Mouse (Mus musculus) heart, postnatal 0 days (tissue): ENCODE data around the gene Cx3cr1. TPM values are rescaled to one million over a fixed set of nuclear protein-coding genes. Genes with fewer than 3 reads are reported as not detected.
A peak's percentile ranks its signal among the peaks of the same experiment; 100 is the strongest.
"Not testable (repeated sequence)": the region's sequence is repeated elsewhere in the genome, so short reads cannot be mapped to it uniquely, and the experiment has no call there.

Experiments used
- ATAC-seq: fragments of 200-750 bp; cut with Nextera tagmentation; 2 replicates; pipeline ENCODE4 v1.8.0; 2017; ENCODE audit warnings: low read depth, moderate number of reproducible peaks, moderate library complexity; ENCODE audit not compliant: insufficient read depth
- DNase-seq: peaks from one replicate; pipeline ENCODE4 v3.0.0-alpha.2; 2016; ENCODE audit warnings: low spot score
- H3K27ac ChIP-seq: fragments of 300-500 bp; sonication (generic); 2 replicates; pipeline ENCODE4 v1.5.1; 2014; ENCODE audit warnings: low read depth, mild to moderate bottlenecking
- H3K27me3 ChIP-seq: fragments of 300-500 bp; sonication (generic); 2 replicates; pipeline ENCODE4 v1.6.1; 2014; ENCODE audit warnings: low read length, mixed read lengths; ENCODE audit not compliant: control insufficient read depth, insufficient read depth
- H3K36me3 ChIP-seq: fragments of 300-500 bp; sonication (generic); replicated peaks from 2 replicates; pipeline ENCODE4 v1.6.1; 2014; ENCODE audit warnings: low read length, mixed read lengths; ENCODE audit not compliant: control insufficient read depth, insufficient read depth
- H3K4me1 ChIP-seq: fragments of 300-500 bp; sonication (generic); 2 replicates; pipeline ENCODE4 v1.6.1; 2014; ENCODE audit warnings: antibody characterized with exemption; ENCODE audit not compliant: control insufficient read depth, insufficient read depth
- H3K4me2 ChIP-seq: fragments of 300-500 bp; sonication (generic); 2 replicates; pipeline ENCODE4 v1.6.1; 2014; ENCODE audit warnings: low read depth, mild to moderate bottlenecking, low read length, moderate library complexity
- H3K4me3 ChIP-seq: fragments of 300-500 bp; sonication (generic); 2 replicates; pipeline ENCODE4 v1.5.1; 2014; ENCODE audit warnings: low read depth, low read length
- H3K9ac ChIP-seq: fragments of 300-500 bp; sonication (generic); replicated peaks from 2 replicates; pipeline ENCODE4 v1.6.1; 2014; ENCODE audit warnings: low read depth, low read length, mixed read lengths
- H3K9me3 ChIP-seq: fragments of 300-500 bp; sonication (generic); replicated peaks from 2 replicates; pipeline ENCODE4 v1.6.1; 2016; ENCODE audit warnings: low read length; ENCODE audit not compliant: control insufficient read depth
- CTCF ChIP-seq: IDR thresholded peaks from 2 replicates; pipeline ENCODE4 v1.5.1; 2016; ENCODE audit warnings: antibody characterized with exemption, control low read depth, low read depth
- EP300 ChIP-seq: IDR thresholded peaks from 2 replicates; pipeline ENCODE4 v1.6.1; 2016; ENCODE audit warnings: antibody characterized with exemption, low read depth
- WGBS: fragments of 180-500 bp; shearing (Covaris S2); extraction: QIAGEN DNeasy Blood & Tissue Kit; methylation state at CpG from one replicate; pipeline ENCODE4 v1.1.7; 2014; 5-methylcytosine and 5-hydroxymethylcytosine counted together
- polyA plus RNA-seq: library from polyadenylated mRNA; unstranded; fragments of >200 nt; fragmentation: Nextera tagmentation; extraction: Ambion mirVana; gene quantifications from 2 replicates; pipeline ENCODE4 v1.2.1, GENCODE M21; 2015
- total RNA-seq: library from RNA; depleted of rRNA; stranded (reverse); fragments of >200 nt; gene quantifications from 2 replicates; pipeline ENCODE4 v1.2.3, GENCODE M21; 2014; ENCODE audit warnings: low replicate concordance

The Cx3cr1 gene
- total and polyA plus RNA-seq, 2 experiments from 2014 or later, result 4.7 to 5.2 TPM

DNA sequence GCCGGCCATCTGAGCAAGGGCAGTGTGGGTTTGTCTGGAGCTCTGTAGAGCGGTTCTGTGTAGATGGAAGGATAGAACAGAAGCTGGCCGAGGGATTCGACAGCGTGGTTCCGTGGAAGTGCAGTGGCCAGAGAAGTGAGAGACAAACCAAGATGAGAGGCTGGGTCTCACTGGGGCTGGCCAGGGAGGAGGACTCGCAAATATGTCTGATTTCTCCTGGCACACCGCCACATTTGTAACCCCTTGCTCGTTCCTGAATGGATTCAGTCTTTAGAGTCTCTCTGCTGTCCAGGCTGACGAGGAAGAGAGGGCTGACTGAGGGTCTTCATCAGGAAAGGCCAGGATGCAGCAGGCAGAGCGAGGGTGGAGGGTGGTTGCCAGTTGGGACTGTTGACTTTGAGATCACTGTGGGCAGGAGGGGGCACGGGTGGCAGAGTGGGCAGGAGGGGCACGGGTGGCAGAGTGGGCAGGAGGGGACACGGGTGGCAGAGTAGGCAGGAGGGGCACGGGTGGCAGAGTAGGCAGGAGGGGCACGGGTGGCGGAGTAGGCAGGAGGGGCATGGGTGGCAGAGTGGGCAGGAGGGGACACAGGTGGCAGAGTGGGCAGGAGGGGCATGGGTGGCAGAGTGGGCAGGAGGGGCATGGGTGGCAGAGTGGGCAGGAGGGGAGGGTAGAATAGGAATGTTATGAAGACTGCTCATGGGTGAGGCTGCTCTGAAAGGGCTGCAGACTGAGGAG lies 44.5 kb upstream of the Cx3cr1 start:
- Histone ChIP-seq H3K4me3 (no peak overlapping the region), H3K27ac (no peak overlapping the region), H3K36me3 (peaks cover 17% of the 10 kb centered on the region), H3K9me3 (no peaks in the 10 kb centered on the region), H3K4me1 (peaks cover 8% of the 10 kb centered on the region), H3K27me3 (no peaks in the 10 kb centered on the region), H3K4me2 (no peak overlapping the region), H3K9ac (no peak overlapping the region)
- no peak for TF ChIP-seq CTCF
- TF ChIP-seq EP300, result no peak
- DNase-seq, result no peak
- ATAC-seq, result no peak
- 84% methylated on average over 17 of the region's 17 CpGs for WGBS

DNA sequence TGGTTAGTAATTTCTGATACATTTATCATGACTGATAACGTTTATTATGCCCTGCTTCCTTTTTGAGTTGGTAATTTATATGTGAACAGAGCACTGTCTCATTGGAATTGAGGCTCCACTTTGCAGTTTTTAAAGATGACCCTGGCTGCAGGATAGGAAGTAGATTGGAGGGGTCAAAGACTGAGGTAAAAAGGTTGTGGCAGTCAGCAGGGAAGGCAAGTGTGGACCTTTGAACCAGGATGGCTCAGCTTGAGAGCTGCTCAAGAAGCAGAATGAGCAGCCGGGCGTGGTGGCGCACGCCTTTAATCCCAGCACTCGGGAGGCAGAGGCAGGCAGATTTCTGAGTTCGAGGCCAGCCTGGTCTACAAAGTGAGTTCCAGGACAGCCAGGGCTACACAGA lies 43.8 kb upstream of the Cx3cr1 start:
- Histone ChIP-seq H3K4me3 (no peak overlapping the region), H3K9ac (no peak overlapping the region), H3K27me3 (no peaks in the 10 kb centered on the region), H3K27ac (no peak overlapping the region), H3K4me1 (peaks cover 8% of the 10 kb centered on the region), H3K36me3 (peaks cover 13% of the 10 kb centered on the region), H3K4me2 (no peak overlapping the region), H3K9me3 (no peaks in the 10 kb centered on the region)
- TF ChIP-seq EP300, result no peak
- TF ChIP-seq CTCF, result no peak
- DNase-seq (no peak), ATAC-seq (no peak)
- WGBS, result 97% methylated on average over 7 of the region's 7 CpGs

DNA sequence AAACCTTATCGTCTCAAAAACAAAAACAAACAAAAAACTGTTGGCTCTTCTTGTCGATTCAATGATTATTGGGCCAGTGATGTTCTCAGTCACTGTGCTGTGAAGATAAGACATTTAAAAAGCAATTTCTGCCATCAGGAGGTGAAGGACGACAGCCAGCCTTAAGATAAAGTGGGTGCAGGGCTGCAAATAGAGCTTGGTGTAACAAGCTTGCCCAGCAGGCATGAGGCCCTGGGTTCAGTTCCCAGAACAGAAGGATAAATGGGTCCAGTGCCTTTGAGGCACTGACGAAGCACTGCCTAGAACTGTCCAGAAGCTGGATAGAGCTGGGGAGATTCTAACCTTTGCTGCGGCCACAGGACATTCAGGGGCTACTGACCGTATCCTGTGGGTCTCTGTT lies 42.8 kb upstream of the Cx3cr1 start:
- H3K9ac ChIP-seq, result no peak overlapping the region
- H3K27ac ChIP-seq, result no peak overlapping the region
- 82% methylated on average over 6 of the region's 6 CpGs for WGBS
- no peak for ATAC-seq
- H3K4me1 ChIP-seq, result peaks cover 8% of the 10 kb centered on the region
- H3K36me3 ChIP-seq, result peaks cover 3% of the 10 kb centered on the region
- no peak overlapping the region for H3K4me2 ChIP-seq
- no peaks in the 10 kb centered on the region for H3K9me3 ChIP-seq
- no peak for TF ChIP-seq EP300
- no peak for TF ChIP-seq CTCF
- H3K4me3 ChIP-seq, result no peak overlapping the region
- H3K27me3 ChIP-seq, result no peaks in the 10 kb centered on the region
- no peak for DNase-seq

DNA sequence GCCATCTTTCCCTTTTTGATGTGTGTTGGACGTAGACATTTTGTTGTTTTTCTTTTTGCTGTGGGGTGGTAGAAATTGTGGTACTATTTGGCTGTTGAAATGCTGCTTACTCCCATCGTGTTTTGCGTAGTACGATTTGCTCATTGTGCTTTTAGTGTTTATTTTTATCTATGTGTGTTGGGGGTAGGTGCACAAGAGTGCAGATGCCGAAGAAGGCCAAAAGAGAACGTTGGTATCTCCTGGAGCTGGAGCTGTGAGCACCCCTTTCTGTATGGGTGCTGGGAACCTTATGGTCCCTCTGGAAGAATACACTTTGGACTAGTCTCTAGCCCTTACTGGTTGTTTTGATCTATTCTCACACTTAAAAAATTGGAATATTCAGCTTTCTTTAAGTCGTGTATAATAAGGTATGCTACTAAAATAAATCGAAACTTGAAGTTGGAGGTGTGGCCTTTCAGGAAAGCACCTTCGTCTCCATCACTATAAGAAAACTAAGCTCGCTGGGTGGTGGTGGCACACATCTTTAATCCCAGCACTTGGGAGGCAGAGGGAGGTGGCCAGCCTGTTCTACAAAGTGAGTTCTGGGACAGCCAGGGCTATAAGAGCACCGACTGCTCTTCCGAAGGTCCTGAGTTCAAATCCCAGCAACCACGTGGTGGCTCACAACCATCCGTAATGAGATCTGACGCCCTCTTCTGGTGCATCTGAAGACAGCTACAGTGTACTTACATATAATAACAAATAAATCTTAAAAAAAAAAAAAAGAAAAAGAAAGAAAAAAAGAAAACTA lies 41.7 kb upstream of the Cx3cr1 start:
- Histone ChIP-seq H3K9me3 (no peaks in the 10 kb centered on the region), H3K4me3 (peak overlapping the region; percentile 77), H3K27ac (peak overlapping the region; percentile 98), H3K9ac (no peak overlapping the region), H3K36me3 (no peaks in the 10 kb centered on the region), H3K4me1 (peaks cover 8% of the 10 kb centered on the region), H3K27me3 (no peaks in the 10 kb centered on the region), H3K4me2 (peak overlapping the region; percentile 67)
- DNase-seq (no peak), ATAC-seq (no peak)
- no peak for TF ChIP-seq EP300
- TF ChIP-seq CTCF, result no peak
- WGBS, result 73% methylated on average over 15 of the region's 15 CpGs

DNA sequence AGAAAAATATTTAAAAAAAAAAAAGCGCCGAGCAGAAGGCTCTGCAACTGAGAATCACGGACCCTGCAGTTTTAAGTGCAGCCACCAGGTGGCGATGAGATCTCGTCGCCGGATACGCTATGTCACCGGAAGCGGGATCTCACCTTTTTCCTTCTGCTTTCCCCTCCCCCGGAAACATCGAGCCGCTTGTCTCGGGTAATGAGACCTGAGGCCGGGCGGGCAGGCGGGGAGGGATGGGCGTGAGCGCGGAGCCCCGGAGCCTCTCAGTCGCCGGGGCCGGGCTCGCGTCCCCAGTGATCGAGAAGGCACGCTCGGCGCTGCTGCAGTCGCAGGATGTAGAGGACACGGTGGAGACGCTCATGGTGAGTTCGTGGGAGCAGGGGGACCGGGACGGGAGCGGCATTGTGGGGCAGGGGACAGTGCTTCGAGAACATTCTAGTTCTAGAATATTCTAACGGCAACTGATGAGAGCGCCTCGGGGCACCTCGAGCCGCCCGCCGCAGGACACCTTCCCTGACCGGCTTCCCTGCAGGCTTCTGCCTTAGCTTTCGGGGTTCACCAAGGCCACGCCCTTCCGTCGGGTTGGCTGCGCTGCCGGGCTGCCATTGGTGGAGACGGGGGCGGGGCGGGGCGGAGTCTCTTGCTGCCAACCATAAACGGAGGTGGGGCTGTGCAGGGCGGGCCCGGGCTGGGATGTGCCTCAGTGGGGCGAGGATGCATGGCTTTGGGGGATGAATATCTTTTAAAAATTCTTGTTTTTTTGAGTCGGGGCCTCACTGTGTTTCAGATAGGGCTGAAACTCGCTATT lies 40.7 kb upstream of the Cx3cr1 start, which contains the start of gene Slc25a38:
Slc25a38 (plus strand) TSS at position 164 of the 808 bp plus-strand sequence.
- Histone ChIP-seq H3K36me3 (no peaks in the 10 kb centered on the region), H3K9me3 (no peaks in the 10 kb centered on the region), H3K27ac (peak within 1 kb of the TSS; percentile 98), H3K4me2 (peak within 1 kb of the TSS; percentile 67), H3K4me3 (peak within 1 kb of the TSS; percentile 77), H3K27me3 (no peaks in the 10 kb centered on the region), H3K9ac (peak within 1 kb of the TSS; percentile 67), H3K4me1 (peaks cover 8% of the 10 kb centered on the region)
- under 1% methylated on average over 62 of the region's 62 CpGs for WGBS
- peak; percentile 91 for DNase-seq
- ATAC-seq, result peak; percentile 96
- peak; percentile 80 for TF ChIP-seq CTCF
- TF ChIP-seq EP300, result no peak

DNA sequence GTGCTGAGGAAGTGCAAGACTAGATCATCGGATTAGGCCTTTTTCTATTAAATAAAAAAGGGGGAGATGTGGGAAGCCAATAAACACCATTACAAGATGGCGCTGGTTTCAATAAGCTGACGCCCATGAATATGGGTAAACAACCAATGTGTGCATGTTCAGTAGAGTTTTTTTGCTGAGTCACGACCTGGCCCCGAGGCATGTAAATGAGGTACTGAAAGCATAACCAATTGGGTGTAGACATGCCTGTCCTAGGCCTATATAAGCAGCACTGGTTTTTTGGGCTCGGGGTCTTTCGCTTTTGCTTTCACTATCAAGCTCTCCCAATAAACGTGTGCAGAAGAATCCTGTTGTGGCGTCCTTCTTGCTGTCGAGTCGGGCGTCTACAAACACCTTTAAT lies 39.3 kb upstream of the Cx3cr1 start:
- DNase-seq, H3K27ac ChIP-seq, H3K4me1 ChIP-seq, H3K4me2 ChIP-seq, H3K9me3 ChIP-seq, H3K9ac ChIP-seq, ATAC-seq, H3K27me3 ChIP-seq, H3K4me3 ChIP-seq, H3K36me3 ChIP-seq: not testable (repeated sequence)
- WGBS, result 84% methylated on average over 12 of the region's 12 CpGs
